Mouse (Mus musculus) hindbrain, embryonic 10.5 days (tissue): ENCODE data around the gene Olfr329-ps. TPM values are rescaled to one million over a fixed set of nuclear protein-coding genes. Genes with fewer than 3 reads are reported as not detected.

Experiments
- DNase-seq: peaks from one replicate; pipeline ENCODE4 v3.0.0-alpha.2; 2017; ENCODE audit warnings: low spot score
- H3K27ac ChIP-seq: fragments of 300-500 bp; sonication (generic); 2 replicates; pipeline ENCODE4 v1.5.1; 2016; ENCODE audit warnings: mild to moderate bottlenecking, moderate library complexity
- H3K27me3 ChIP-seq: fragments of 300-500 bp; sonication (generic); 2 replicates; pipeline ENCODE4 v1.6.1; 2016; ENCODE audit warnings: mild to moderate bottlenecking; ENCODE audit not compliant: poor library complexity, insufficient read depth, severe bottlenecking
- H3K36me3 ChIP-seq: fragments of 300-500 bp; sonication (generic); 2 replicates; pipeline ENCODE4 v1.6.1; 2016; ENCODE audit warnings: mild to moderate bottlenecking, moderate library complexity
- H3K4me1 ChIP-seq: fragments of 300-500 bp; sonication (generic); replicated peaks from 2 replicates; pipeline ENCODE4 v1.6.1; 2016; ENCODE audit warnings: mild to moderate bottlenecking
- H3K4me3 ChIP-seq: fragments of 300-500 bp; sonication (generic); 2 replicates; pipeline ENCODE4 v1.5.1; 2016; ENCODE audit warnings: mild to moderate bottlenecking, moderate library complexity
- H3K9me3 ChIP-seq: fragments of 300-500 bp; sonication (generic); 2 replicates; pipeline ENCODE4 v1.6.1; 2016; ENCODE audit warnings: mild to moderate bottlenecking, moderate library complexity
- WGBS: fragments of 180-500 bp; shearing (Covaris S2); methylation state at CpG from one replicate; pipeline ENCODE4 v1.1.7; 2016; 5-methylcytosine and 5-hydroxymethylcytosine counted together
- polyA plus RNA-seq: library from polyadenylated mRNA; unstranded; fragments of >200 nt; fragmentation: Nextera tagmentation; extraction: Ambion mirVana; gene quantifications from 2 replicates; pipeline ENCODE4 v1.2.1, GENCODE M21; 2016

Gene Olfr329-ps
- polyA plus RNA-seq, 1 experiment from 2014 or later = not detected

GRCm38 (mm10) chr11:58499290-58499689 lies 46.9 kb downstream of the Olfr329-ps start:
- Histone ChIP-seq H3K4me3 (no peak overlapping the region), H3K9me3 (no peaks in the 10 kb centered on the region), H3K27me3 (no peaks in the 10 kb centered on the region), H3K36me3 (no peaks in the 10 kb centered on the region), H3K4me1 (no peaks in the 10 kb centered on the region), H3K27ac (no peak overlapping the region)
- 76% methylated on average over 3 of the region's 3 CpGs for WGBS
- no peak for DNase-seq

- no peaks in the 10 kb centered on the region for H3K36me3 ChIP-seq
- H3K27ac ChIP-seq = no peak overlapping the region
- H3K9me3 ChIP-seq = no peaks in the 10 kb centered on the region
- H3K4me1 ChIP-seq = no peaks in the 10 kb centered on the region
- H3K27me3 ChIP-seq = no peaks in the 10 kb centered on the region
- WGBS = 85% methylated on average over 9 of the region's 9 CpGs
- no peak overlapping the region for H3K4me3 ChIP-seq
- DNase-seq = no peak
Observed at GRCm38 (mm10) chr11:58498761-58499160, 47.5 kb downstream of the Olfr329-ps start.

DNA sequence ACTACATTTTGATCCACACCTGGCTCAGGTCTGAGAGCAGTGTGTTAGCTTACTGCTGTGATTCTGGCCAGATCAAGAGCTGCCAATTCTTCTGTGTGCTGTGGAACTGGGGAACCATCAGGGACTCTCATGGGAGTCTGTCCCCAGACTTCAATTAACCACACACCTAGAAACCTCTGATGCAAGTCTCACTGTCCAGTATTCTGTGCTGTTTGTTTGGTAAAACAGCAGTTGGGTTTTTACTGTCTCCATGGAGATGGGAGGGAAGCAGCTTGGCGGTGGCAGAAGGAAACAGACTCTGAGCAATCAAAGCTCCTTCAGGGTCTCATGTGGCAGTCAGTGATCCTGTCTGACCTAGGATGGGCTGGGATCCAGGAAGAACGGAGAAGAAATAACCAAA lies 53.8 kb downstream of the Olfr329-ps start, which contains the start of gene Olfr332:
Gene Olfr332 (minus strand): TSS at position 101 of the 400 bp plus-strand sequence.
- no peaks in the 10 kb centered on the region for H3K9me3 ChIP-seq
- 71% methylated on average over 2 of the region's 2 CpGs for WGBS
- H3K27me3 ChIP-seq = no peaks in the 10 kb centered on the region
- H3K36me3 ChIP-seq = no peaks in the 10 kb centered on the region
- H3K27ac ChIP-seq = no peak within 1 kb of the TSS
- DNase-seq = no peak
- H3K4me3 ChIP-seq = no peak within 1 kb of the TSS
- no peaks in the 10 kb centered on the region for H3K4me1 ChIP-seq

Other genes starting within 250 kb of the Olfr329-ps start
- 24.2 and 28.2 TPM in 2 replicates for gene Zfp692, start 239.4 kb downstream of the Olfr329-ps start, polyA plus RNA-seq
- 28.4 and 30.4 TPM in 2 replicates for gene Zfp672, start 216.1 kb downstream of the Olfr329-ps start, polyA plus RNA-seq
- 50.7 and 52.0 TPM in 2 replicates for gene Sh3bp5l, start 215.7 kb downstream of the Olfr329-ps start, polyA plus RNA-seq
- not detected in 2 replicates for gene Lypd8, start 167.4 kb downstream of the Olfr329-ps start, polyA plus RNA-seq
- gene 1810065E05Rik, start 125.3 kb downstream of the Olfr329-ps start, polyA plus RNA-seq = not detected in 2 replicates
- not detected in 2 replicates for gene Gm12253, start 113.9 kb downstream of the Olfr329-ps start, polyA plus RNA-seq
- not detected in 2 replicates for gene Lypd9, start 93.5 kb downstream of the Olfr329-ps start, polyA plus RNA-seq
- gene Olfr30, start 84.2 kb downstream of the Olfr329-ps start, polyA plus RNA-seq = not detected in 2 replicates
- gene Olfr332, start 53.9 kb downstream of the Olfr329-ps start, polyA plus RNA-seq = not detected in 2 replicates
- gene Olfr331, start 43.9 kb downstream of the Olfr329-ps start, polyA plus RNA-seq = not detected in 2 replicates
- gene Olfr330, start 11.6 kb downstream of the Olfr329-ps start, polyA plus RNA-seq = not detected in 2 replicates
- not detected in 2 replicates for gene Olfr328, start 9.2 kb upstream of the Olfr329-ps start, polyA plus RNA-seq
- gene Olfr224, start 24.1 kb upstream of the Olfr329-ps start, polyA plus RNA-seq = not detected in 2 replicates
- not detected in 2 replicates for gene Olfr325, start 31.3 kb upstream of the Olfr329-ps start, polyA plus RNA-seq
- gene Olfr324, start 48.7 kb upstream of the Olfr329-ps start, polyA plus RNA-seq = not detected in 2 replicates
- gene 2210407C18Rik, start 69.7 kb upstream of the Olfr329-ps start, polyA plus RNA-seq = not detected in 2 replicates
- gene Olfr323, start 84.1 kb upstream of the Olfr329-ps start, polyA plus RNA-seq = not detected in 2 replicates
- gene Trim58, start 94.0 kb upstream of the Olfr329-ps start, polyA plus RNA-seq = 0.54 and 0.60 TPM in 2 replicates
- not detected in 2 replicates for gene Olfr322, start 112.4 kb upstream of the Olfr329-ps start, polyA plus RNA-seq
- gene Olfr320, start 134.7 kb upstream of the Olfr329-ps start, polyA plus RNA-seq = not detected in 2 replicates
- gene Olfr319, start 152.7 kb upstream of the Olfr329-ps start, polyA plus RNA-seq = not detected in 2 replicates
- not detected in 2 replicates for gene Olfr318, start 177.6 kb upstream of the Olfr329-ps start, polyA plus RNA-seq
- gene Olfr317, start 192.8 kb upstream of the Olfr329-ps start, polyA plus RNA-seq = not detected in 2 replicates
- not detected in 2 replicates for gene Olfr316, start 206.3 kb upstream of the Olfr329-ps start, polyA plus RNA-seq
- not detected in 2 replicates for gene Olfr315, start 226.8 kb upstream of the Olfr329-ps start, polyA plus RNA-seq
- not detected in 2 replicates for gene Olfr314, start 236.5 kb upstream of the Olfr329-ps start, polyA plus RNA-seq